Mouse (Mus musculus): ENCODE measurements around the gene Ptpdc1. TPM values are rescaled to one million over a fixed set of nuclear protein-coding genes. Genes with fewer than 3 reads are reported as not detected.

Ptpdc1 gene
- 18.8 and 20.3 TPM in 2 replicates for polyA plus RNA-seq (2015; fragmentation: Nextera tagmentation; extraction: Ambion mirVana)

DNA sequence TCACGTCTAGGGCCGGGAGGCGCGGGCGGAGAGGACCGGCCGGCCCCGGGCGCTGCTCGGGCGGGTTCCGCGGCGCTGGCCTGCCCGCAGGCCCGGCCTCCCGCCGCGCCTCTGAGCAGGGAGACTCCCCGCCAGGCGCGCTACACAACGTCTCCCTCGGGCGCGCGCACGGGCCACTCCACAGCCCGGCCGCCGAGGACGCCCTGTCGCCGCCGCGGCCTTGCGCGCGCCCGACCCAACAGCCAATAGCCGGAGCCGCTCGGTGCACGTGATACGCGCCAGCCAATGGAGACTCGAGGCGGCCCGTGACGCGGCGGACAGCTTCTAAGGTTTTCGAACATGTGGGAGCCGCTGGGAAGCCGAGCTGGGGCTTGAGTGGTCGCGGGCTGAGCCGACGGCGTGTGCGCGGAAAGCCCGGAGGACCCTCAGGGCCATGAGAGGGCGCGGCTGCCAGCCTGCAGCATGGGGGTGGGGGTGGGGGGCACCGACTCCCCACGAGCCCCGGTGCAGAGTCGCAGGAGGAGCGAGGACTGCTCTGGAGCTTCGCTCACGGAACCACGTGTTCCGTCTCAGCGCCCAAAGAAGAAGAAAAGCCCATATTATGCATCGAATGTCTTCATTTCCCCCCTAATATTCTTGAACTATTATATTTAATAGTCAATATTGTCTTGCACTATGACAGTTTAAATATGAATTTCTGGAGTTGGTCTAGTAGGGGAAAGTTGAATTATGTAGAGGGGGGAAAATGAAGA lies at the start of gene Ptpdc1:
TSS of gene Ptpdc1 (minus strand) at position 232 of the 752 bp plus-strand sequence.
- peak within 1 kb of the TSS; percentile 80 for H3K4me2 ChIP-seq (ENCODE audit: low read length)
- H3K27ac ChIP-seq (ENCODE audit: low read length): peak within 1 kb of the TSS; percentile 92
- no peaks in the 10 kb centered on the region for H3K36me3 ChIP-seq (ENCODE audit: control insufficient read depth, insufficient read depth, low read length)
- peaks cover 9% of the 10 kb centered on the region for H3K4me1 ChIP-seq (ENCODE audit: control insufficient read depth, insufficient read depth, low read length)
- peak; percentile 99 for ATAC-seq
- peak within 1 kb of the TSS; percentile 72 for H3K4me3 ChIP-seq (ENCODE audit: low read depth, low read length)
- no peaks in the 10 kb centered on the region for H3K9me3 ChIP-seq (replicated peaks; ENCODE audit: control insufficient read depth, low read length, poor library complexity, severe bottlenecking)
- H3K9ac ChIP-seq (ENCODE audit: low read depth, low read length): peak within 1 kb of the TSS; percentile 96
- WGBS: under 1% methylated on average over 74 of the region's 76 CpGs
- no peaks in the 10 kb centered on the region for H3K27me3 ChIP-seq (ENCODE audit: control insufficient read depth, insufficient read depth, low read depth, low read length)

DNA sequence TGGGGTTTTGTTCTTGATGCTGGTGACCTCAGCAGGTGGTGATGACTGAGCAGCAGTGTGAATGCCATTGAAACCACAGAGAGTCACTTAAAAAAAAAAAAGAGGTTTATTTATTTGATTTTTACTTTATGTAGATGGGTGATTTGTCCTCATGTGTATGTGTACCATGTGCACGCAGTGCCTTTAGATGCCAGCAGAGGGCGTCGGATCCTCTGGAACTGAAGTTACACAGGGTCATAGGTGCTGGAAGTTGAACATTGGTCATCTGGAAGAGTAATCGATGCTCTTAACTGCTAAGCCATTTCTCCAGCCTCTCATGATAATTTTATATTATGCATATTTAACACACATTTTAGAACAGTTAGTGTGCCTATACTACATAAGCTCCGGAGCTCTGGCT lies 49.1 kb upstream of the Ptpdc1 start:
- Histone ChIP-seq H3K27me3 (ENCODE audit: control insufficient read depth, insufficient read depth, low read depth, low read length) (peaks cover 38% of the 10 kb centered on the region), H3K9ac (ENCODE audit: low read depth, low read length) (no peak overlapping the region), H3K36me3 (ENCODE audit: control insufficient read depth, insufficient read depth, low read length) (no peaks in the 10 kb centered on the region), H3K4me1 (ENCODE audit: control insufficient read depth, insufficient read depth, low read length) (peaks cover 5% of the 10 kb centered on the region; the same call in 1 of the 2 replicates), H3K27ac (ENCODE audit: low read length) (no peak overlapping the region), H3K4me3 (ENCODE audit: low read depth, low read length) (no peak overlapping the region), H3K9me3 (replicated peaks; ENCODE audit: control insufficient read depth, low read length, poor library complexity, severe bottlenecking) (no peaks in the 10 kb centered on the region), H3K4me2 (ENCODE audit: low read length) (no peak overlapping the region)
- WGBS: 84% methylated on average over 5 of the region's 5 CpGs
- no peak for ATAC-seq

DNA sequence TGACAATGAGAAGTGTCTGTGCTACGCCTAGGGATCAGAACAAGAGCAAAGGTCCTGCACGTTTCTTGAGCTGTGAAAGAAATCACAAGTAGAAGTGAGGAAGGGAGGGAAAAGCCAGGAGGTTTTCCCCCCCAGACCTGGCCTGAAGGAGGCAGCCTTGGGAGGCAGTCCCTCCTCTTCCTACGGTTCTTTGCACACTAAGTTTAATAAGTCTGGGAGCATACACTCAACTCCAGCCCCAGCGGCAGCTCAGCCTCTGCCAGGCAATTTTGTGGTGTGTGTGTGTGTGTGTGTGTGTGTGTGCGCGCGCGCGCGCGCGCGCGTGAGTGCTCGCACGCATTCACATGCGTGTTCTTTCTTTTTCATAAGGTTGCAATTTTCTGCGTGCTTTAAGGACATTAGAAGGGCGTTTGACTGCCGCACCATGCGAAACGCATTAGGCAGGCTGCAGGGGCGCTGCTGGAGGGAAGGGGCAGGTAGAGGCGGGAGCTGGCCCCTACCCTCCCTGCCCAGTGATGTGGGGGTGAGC lies 46.9 kb upstream of the Ptpdc1 start:
- ATAC-seq: no peak
- Histone ChIP-seq H3K9ac (ENCODE audit: low read depth, low read length) (no peak overlapping the region), H3K27ac (ENCODE audit: low read length) (no peak overlapping the region), H3K4me3 (ENCODE audit: low read depth, low read length) (peak overlapping the region; percentile 5), H3K9me3 (replicated peaks; ENCODE audit: control insufficient read depth, low read length, poor library complexity, severe bottlenecking) (no peaks in the 10 kb centered on the region), H3K4me2 (ENCODE audit: low read length) (peak overlapping the region; percentile 17), H3K36me3 (ENCODE audit: control insufficient read depth, insufficient read depth, low read length) (no peaks in the 10 kb centered on the region), H3K4me1 (ENCODE audit: control insufficient read depth, insufficient read depth, low read length) (peaks cover 10% of the 10 kb centered on the region), H3K27me3 (ENCODE audit: control insufficient read depth, insufficient read depth, low read depth, low read length) (peaks cover 39% of the 10 kb centered on the region)
- under 1% methylated on average over 24 of the region's 24 CpGs for WGBS

DNA sequence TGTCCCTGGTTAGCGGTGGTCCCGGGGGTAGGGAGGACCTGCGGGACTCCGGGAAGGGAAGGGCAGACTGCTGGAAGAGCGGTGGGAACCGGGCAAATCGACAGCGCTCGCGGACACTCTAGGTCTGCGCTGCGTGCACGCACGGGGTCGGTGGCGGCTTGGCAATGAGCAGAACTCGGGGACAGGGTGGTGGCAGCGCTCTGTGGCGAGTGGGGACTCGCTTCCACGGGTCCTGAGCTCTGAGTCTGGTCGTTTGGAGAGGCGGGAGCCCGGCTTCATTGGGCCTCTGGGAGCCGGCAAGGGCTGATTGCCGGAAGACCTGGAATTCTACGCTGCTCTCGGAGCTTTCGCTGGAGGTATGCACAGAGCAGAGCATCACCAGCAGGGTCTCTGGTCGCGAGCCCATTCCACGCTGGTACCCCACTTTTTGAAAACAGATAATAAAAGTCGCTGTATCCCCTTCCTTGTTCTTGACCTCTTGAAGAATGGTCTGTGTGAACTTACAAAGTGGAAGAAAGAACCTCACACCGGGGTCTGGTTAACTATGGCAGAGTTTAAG lies 43.6 kb upstream of the Ptpdc1 start:
- peak overlapping the region; percentile 32 for H3K4me2 ChIP-seq (ENCODE audit: low read length)
- no peak for ATAC-seq
- H3K36me3 ChIP-seq (ENCODE audit: control insufficient read depth, insufficient read depth, low read length): no peaks in the 10 kb centered on the region
- peaks cover 46% of the 10 kb centered on the region for H3K27me3 ChIP-seq (ENCODE audit: control insufficient read depth, insufficient read depth, low read depth, low read length)
- peaks cover 10% of the 10 kb centered on the region for H3K4me1 ChIP-seq (ENCODE audit: control insufficient read depth, insufficient read depth, low read length)
- H3K4me3 ChIP-seq (ENCODE audit: low read depth, low read length): peak overlapping the region; percentile 20
- no peak overlapping the region for H3K9ac ChIP-seq (ENCODE audit: low read depth, low read length)
- no peak overlapping the region for H3K27ac ChIP-seq (ENCODE audit: low read length)
- H3K9me3 ChIP-seq (replicated peaks; ENCODE audit: control insufficient read depth, low read length, poor library complexity, severe bottlenecking): no peaks in the 10 kb centered on the region
- under 1% methylated on average over 34 of the region's 34 CpGs for WGBS

DNA sequence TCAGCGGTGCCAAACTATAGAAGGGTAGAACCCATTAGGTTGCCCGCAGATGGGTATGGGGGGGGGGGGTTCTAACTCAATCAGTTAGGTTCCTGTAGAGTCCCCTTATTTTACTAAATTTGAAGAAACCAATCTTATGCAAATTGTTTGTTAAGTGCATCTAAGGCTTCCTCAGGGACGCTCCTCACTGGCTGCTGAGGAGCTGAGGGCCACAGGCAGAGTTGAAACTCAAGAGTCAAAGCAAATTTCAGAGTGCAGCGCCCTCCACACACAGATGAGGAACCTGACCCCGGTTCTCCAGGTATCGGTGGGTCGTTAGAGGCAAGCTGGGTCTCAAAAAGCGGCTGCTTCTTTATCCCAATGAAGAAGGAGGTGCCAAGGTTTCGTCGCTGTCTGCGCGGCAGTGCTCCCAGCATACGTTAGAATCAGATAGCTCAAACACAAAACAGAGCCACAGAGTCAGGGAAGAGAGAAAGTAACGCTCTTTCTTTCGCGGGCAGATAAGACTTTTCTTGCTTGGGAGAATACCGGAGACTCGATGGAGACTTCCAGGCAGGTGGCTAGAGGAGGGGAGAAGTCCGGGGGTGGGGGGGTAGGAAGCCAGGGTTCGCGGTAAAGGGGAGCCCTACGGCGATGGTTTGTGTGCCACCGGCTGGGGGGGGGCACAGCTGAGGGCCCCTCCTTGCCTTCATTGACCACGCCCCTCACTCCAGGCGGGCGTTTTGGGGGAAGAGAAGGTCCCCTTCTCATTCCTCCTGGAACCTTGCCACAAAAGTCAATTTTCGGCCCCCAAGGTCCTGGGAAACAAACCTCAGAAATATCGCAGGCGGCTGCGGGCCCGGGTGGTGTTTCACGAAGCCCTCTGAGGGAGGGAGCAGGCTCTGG lies 42.9 kb upstream of the Ptpdc1 start:
- Histone ChIP-seq H3K36me3 (ENCODE audit: control insufficient read depth, insufficient read depth, low read length) (no peaks in the 10 kb centered on the region), H3K4me1 (ENCODE audit: control insufficient read depth, insufficient read depth, low read length) (peaks cover 11% of the 10 kb centered on the region), H3K27ac (ENCODE audit: low read length) (no peak overlapping the region), H3K4me2 (ENCODE audit: low read length) (peak overlapping the region; percentile 32), H3K9ac (ENCODE audit: low read depth, low read length) (no peak overlapping the region), H3K4me3 (ENCODE audit: low read depth, low read length) (peak overlapping the region; percentile 20), H3K27me3 (ENCODE audit: control insufficient read depth, insufficient read depth, low read depth, low read length) (peaks cover 45% of the 10 kb centered on the region), H3K9me3 (replicated peaks; ENCODE audit: control insufficient read depth, low read length, poor library complexity, severe bottlenecking) (no peaks in the 10 kb centered on the region)
- under 1% methylated on average over 33 of the region's 33 CpGs for WGBS
- no peak for ATAC-seq

DNA sequence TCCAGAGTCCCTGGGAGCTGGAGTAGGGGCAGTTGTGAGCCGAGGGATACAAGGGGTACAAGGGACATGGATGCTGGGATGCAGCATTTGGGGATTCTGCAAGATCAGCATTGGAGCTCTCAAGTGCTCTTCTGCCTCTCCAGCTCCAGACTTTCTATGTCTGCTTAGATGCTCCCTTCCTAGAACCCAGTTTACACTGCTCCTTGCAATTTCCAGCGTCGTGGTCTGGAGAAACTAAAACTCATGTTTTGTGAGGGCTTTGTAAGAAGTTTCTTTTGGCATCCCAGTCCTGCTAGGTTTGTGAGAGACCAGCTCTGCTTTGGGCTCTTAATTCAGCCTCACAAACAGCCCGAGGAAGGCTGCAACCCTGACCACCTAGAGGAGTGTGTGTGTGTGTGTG lies 42.0 kb upstream of the Ptpdc1 start:
- ATAC-seq: no peak
- H3K4me1 ChIP-seq (ENCODE audit: control insufficient read depth, insufficient read depth, low read length): peaks cover 16% of the 10 kb centered on the region
- H3K36me3 ChIP-seq (ENCODE audit: control insufficient read depth, insufficient read depth, low read length): no peaks in the 10 kb centered on the region
- 3% methylated on average over 4 of the region's 4 CpGs for WGBS
- H3K27ac ChIP-seq (ENCODE audit: low read length): no peak overlapping the region
- H3K9me3 ChIP-seq (replicated peaks; ENCODE audit: control insufficient read depth, low read length, poor library complexity, severe bottlenecking): no peaks in the 10 kb centered on the region
- peaks cover 38% of the 10 kb centered on the region for H3K27me3 ChIP-seq (ENCODE audit: control insufficient read depth, insufficient read depth, low read depth, low read length)
- no peak overlapping the region for H3K4me3 ChIP-seq (ENCODE audit: low read depth, low read length)
- H3K9ac ChIP-seq (ENCODE audit: low read depth, low read length): no peak overlapping the region
- no peak overlapping the region for H3K4me2 ChIP-seq (ENCODE audit: low read length)

DNA sequence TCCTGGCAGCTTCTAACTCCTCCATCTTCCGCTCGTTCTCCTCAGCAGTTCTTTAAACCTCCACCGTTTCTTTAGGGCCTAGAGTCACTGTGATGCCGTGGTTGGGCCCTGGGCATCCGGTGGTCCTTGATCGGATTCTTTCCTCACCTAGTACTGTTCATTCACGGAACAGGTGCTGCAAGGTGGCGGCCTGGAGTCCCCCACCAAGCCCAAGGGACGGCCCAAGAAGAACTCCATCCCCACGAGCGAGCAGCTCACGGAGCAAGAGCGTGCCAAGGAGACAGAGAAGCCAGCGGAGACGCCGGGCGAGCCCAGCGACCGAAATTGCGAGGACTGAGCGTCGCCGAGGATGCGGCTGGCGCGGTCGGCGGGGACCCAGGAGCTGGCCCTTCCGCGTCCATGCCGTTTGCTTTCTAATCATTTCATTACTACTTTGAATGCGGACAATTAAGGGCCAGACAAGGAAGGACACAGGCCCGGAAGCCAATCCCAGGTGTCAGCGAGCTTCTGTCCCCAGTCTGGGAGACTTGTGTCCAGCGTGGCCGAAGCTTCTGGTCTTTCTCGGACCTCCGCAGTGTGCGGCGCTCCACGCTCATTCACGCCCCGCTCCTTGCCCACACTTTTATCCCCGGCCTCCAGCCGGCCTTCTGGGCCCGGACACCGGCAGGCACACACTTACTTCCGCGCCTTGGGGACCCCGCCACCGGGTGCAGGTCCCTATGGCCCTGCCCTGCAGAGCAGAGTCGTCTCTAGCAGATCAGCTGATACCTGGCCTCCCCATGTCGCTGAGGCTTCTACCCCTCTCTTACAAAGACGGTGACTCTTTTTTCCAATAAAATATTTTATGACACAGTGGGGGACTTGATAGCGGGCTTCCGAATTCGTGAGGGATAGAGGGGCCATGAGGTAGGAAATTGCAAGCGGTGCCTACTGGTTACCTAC lies 40.5 kb upstream of the Ptpdc1 start:
- no peaks in the 10 kb centered on the region for H3K36me3 ChIP-seq (ENCODE audit: control insufficient read depth, insufficient read depth, low read length)
- no peak for ATAC-seq
- no peak overlapping the region for H3K4me3 ChIP-seq (ENCODE audit: low read depth, low read length)
- H3K4me2 ChIP-seq (ENCODE audit: low read length): no peak overlapping the region
- H3K27me3 ChIP-seq (ENCODE audit: control insufficient read depth, insufficient read depth, low read depth, low read length): peaks cover 42% of the 10 kb centered on the region
- no peak overlapping the region for H3K9ac ChIP-seq (ENCODE audit: low read depth, low read length)
- H3K9me3 ChIP-seq (replicated peaks; ENCODE audit: control insufficient read depth, low read length, poor library complexity, severe bottlenecking): no peaks in the 10 kb centered on the region
- H3K27ac ChIP-seq (ENCODE audit: low read length): no peak overlapping the region
- H3K4me1 ChIP-seq (ENCODE audit: control insufficient read depth, insufficient read depth, low read length): peaks cover 15% of the 10 kb centered on the region
- WGBS: under 1% methylated on average over 58 of the region's 58 CpGs
